In genomic region chr11:101262272-101262967, GRCm38 (mm10) we compare ENCODE assay signal across 9 mouse cellular contexts. TPM values are rescaled to one million over a fixed set of nuclear protein-coding genes. Genes with fewer than 3 reads are reported as not detected.
DNase-seq lines count a peak whose midpoint lies in the region; ATAC-seq and TF ChIP-seq lines count a peak whose summit lies in the region.
"Had no signal": no experiment of that assay in that cellular context is flagged by ENCODE, and none has a peak within 500 bp of the region (broad histone marks: within the 10 kb centered on the region; RNA-seq: fewer than 3 reads in every experiment).

No protein-coding gene starts in this region.

- no peak for TF ChIP-seq EP300 in ES-Bruce4 (IDR thresholded peaks at IDR 0.05; ENCODE audit: insufficient read depth, low read depth, low read length)

- WGBS in heart, embryonic 11.5 days (ENCODE audit: insufficient replicate concordance), result 3% methylated on average over 24 of the region's 24 CpGs
- WGBS in hindbrain, embryonic 15.5 days, result 1% methylated on average over 24 of the region's 24 CpGs
- WGBS in liver, embryonic 15.5 days (ENCODE audit: insufficient replicate concordance), result 7% methylated on average over 24 of the region's 24 CpGs

- DNase-seq in heart, adult 9 months (ENCODE audit: low spot score in 2 of 2), result no peak
- no peak for DNase-seq in left cerebral cortex, postnatal 14 days (ENCODE audit: low spot score in 2 of 2)
- DNase-seq in frontal cortex, adult 2 months (ENCODE audit: extremely low spot score in 1 of 2, low spot score in 1 of 2), result no peak
- DNase-seq in yolk sac, embryonic 10.5 days (ENCODE audit: low spot score), result no peak
- DNase-seq: gastrocnemius, postnatal 14 days had no signal

- H3K4me2 ChIP-seq in heart, embryonic 11.5 days, result peak overlapping the region; percentile 96
- H3K4me2 ChIP-seq in hindbrain, embryonic 15.5 days, result peak overlapping the region; percentile 24
- H3K4me2 ChIP-seq in liver, embryonic 15.5 days, result peak overlapping the region; percentile 97

- peaks cover 55% of the 10 kb centered on the region for H3K4me1 ChIP-seq in heart, embryonic 11.5 days (ENCODE audit: control insufficient read depth, insufficient read depth, low read length)
- H3K4me1 ChIP-seq in ES-Bruce4 (ENCODE audit: control insufficient read depth, insufficient read depth, low read length), result peaks cover 2% of the 10 kb centered on the region
- H3K4me1 ChIP-seq in hindbrain, embryonic 15.5 days (replicated peaks), result peaks cover 38% of the 10 kb centered on the region
- peaks cover 67% of the 10 kb centered on the region for H3K4me1 ChIP-seq in liver, embryonic 15.5 days (replicated peaks)

- peak overlapping the region; percentile 18 for H3K9ac ChIP-seq in heart, embryonic 11.5 days (ENCODE audit: low read depth, low read length)
- H3K9ac ChIP-seq in ES-Bruce4 (ENCODE audit: low read depth, poor library complexity, severe bottlenecking), result no peak overlapping the region
- H3K9ac ChIP-seq in hindbrain, embryonic 15.5 days, result no peak overlapping the region
- H3K9ac ChIP-seq in liver, embryonic 15.5 days, result 0 out of 2 replicates have a peak overlapping the region, but pooled peaks have one; percentile 47

- TF ChIP-seq CTCF in ES-Bruce4 (IDR thresholded peaks at IDR 0.05; ENCODE audit: low read depth, low read length), result no peak

- H3K4me3 ChIP-seq in heart, embryonic 11.5 days (ENCODE audit: low read depth, low read length), result peak overlapping the region; percentile 67
- H3K4me3 ChIP-seq in ES-Bruce4 (ENCODE audit: low read depth, low read length), result 0 out of 2 replicates have a peak overlapping the region, but pooled peaks have one; percentile 9
- peak overlapping the region; percentile 14 for H3K4me3 ChIP-seq in hindbrain, embryonic 15.5 days
- peak overlapping the region; percentile 74 for H3K4me3 ChIP-seq in liver, embryonic 15.5 days (replicated peaks)

- H3K27ac ChIP-seq in heart, embryonic 11.5 days (ENCODE audit: low read depth, low read length), result no peak overlapping the region
- H3K27ac ChIP-seq in ES-Bruce4 (ENCODE audit: insufficient read depth, low read length), result no peak overlapping the region
- no peak overlapping the region for H3K27ac ChIP-seq in hindbrain, embryonic 15.5 days (replicated peaks)
- H3K27ac ChIP-seq in liver, embryonic 15.5 days (replicated peaks), result no peak overlapping the region

- no peaks in the 10 kb centered on the region for H3K9me3 ChIP-seq in heart, embryonic 11.5 days (replicated peaks; ENCODE audit: control insufficient read depth, low read length)
- no peaks in the 10 kb centered on the region for H3K9me3 ChIP-seq in ES-Bruce4 (replicated peaks; ENCODE audit: control insufficient read depth, insufficient read depth, low read length, poor library complexity, severe bottlenecking)
- H3K9me3 ChIP-seq in hindbrain, embryonic 15.5 days, result no peaks in the 10 kb centered on the region
- no peaks in the 10 kb centered on the region for H3K9me3 ChIP-seq in liver, embryonic 15.5 days (replicated peaks)

- H3K27me3 ChIP-seq in heart, embryonic 11.5 days (ENCODE audit: control insufficient read depth, insufficient read depth, low read length), result peaks cover 31% of the 10 kb centered on the region
- H3K27me3 ChIP-seq in ES-Bruce4 (ENCODE audit: control insufficient read depth, insufficient read depth, low read length, poor library complexity, severe bottlenecking), result peaks cover 8% of the 10 kb centered on the region; the same call in 1 of the 2 replicates
- H3K27me3 ChIP-seq in hindbrain, embryonic 15.5 days, result peaks cover 56% of the 10 kb centered on the region
- H3K27me3 ChIP-seq in liver, embryonic 15.5 days, result peaks cover 67% of the 10 kb centered on the region

- ATAC-seq in heart, embryonic 11.5 days (replicated peaks; ENCODE audit: insufficient number of reproducible peaks, low FRiP score, low TSS enrichment), result no peak
- no peak for ATAC-seq in hindbrain, embryonic 15.5 days (ENCODE audit: low FRiP score, low read depth)
- no peak for ATAC-seq in liver, embryonic 15.5 days (ENCODE audit: insufficient read depth)

- intact Hi-C loops in left cerebral cortex, postnatal 14 days (cut with DNase I), result no loop called here

- no peak for TF ChIP-seq POLR2A in ES-Bruce4 (IDR thresholded peaks at IDR 0.05; ENCODE audit: insufficient read depth, low read length)

- peaks cover 3% of the 10 kb centered on the region; the same call in 1 of the 2 replicates for H3K36me3 ChIP-seq in heart, embryonic 11.5 days (ENCODE audit: control insufficient read depth, insufficient read depth, low read length)
- 0 out of 2 replicates have a peak, but pooled peaks cover under 1% of the 10 kb centered on the region for H3K36me3 ChIP-seq in ES-Bruce4 (ENCODE audit: control insufficient read depth, insufficient read depth, low read length, poor library complexity, severe bottlenecking)
- 0 out of 2 replicates have a peak, but pooled peaks cover 2% of the 10 kb centered on the region for H3K36me3 ChIP-seq in hindbrain, embryonic 15.5 days
- peaks cover 12% of the 10 kb centered on the region for H3K36me3 ChIP-seq in liver, embryonic 15.5 days (replicated peaks)

RNA-seq across cellular contexts. Expression of gene Wnk4, which starts 2.1 kb away (rescaled TPM):
- 11.1 and 13.7 TPM in 2 replicates for polyA plus RNA-seq in heart, embryonic 11.5 days (2014; fragmentation: Nextera tagmentation; extraction: Ambion mirVana)
- polyA plus RNA-seq in ES-Bruce4 (2011; ENCODE audit: insufficient read depth, insufficient read length, low read depth, missing spikeins), result 0.85 and 0.96 TPM in 2 replicates
- 8.5 and 9.5 TPM in 2 replicates for polyA plus RNA-seq in hindbrain, embryonic 15.5 days (2015; fragmentation: Nextera tagmentation; extraction: Ambion mirVana)
- 5.1 and 6.7 TPM in 2 replicates for polyA plus RNA-seq in liver, embryonic 15.5 days (2015; fragmentation: Nextera tagmentation; extraction: Ambion mirVana)
- 1 to 10 TPM; 4.7 to 5.7 TPM for total RNA-seq in left cerebral cortex, postnatal 14 days (2021)
- 10.8 and 12.5 TPM in 2 replicates for polyA plus RNA-seq in frontal cortex, adult 2 months (2012; rRNA removed)

RNA-seq across cellular contexts. Expression of gene Vps25, which starts 8.9 kb away (rescaled TPM):
- polyA plus RNA-seq in heart, embryonic 11.5 days (2014; fragmentation: Nextera tagmentation; extraction: Ambion mirVana), result 126 and 128 TPM in 2 replicates
- 135 and 143 TPM in 2 replicates for polyA plus RNA-seq in ES-Bruce4 (2011; ENCODE audit: insufficient read depth, insufficient read length, low read depth, missing spikeins)
- polyA plus RNA-seq in hindbrain, embryonic 15.5 days (2015; fragmentation: Nextera tagmentation; extraction: Ambion mirVana), result 118 and 124 TPM in 2 replicates
- 77.2 and 81.7 TPM in 2 replicates for polyA plus RNA-seq in liver, embryonic 15.5 days (2015; fragmentation: Nextera tagmentation; extraction: Ambion mirVana)
- 10 to 100 TPM; 74.6 to 86.7 TPM for total RNA-seq in left cerebral cortex, postnatal 14 days (2021)
- 63.8 TPM in 2 replicates for polyA plus RNA-seq in frontal cortex, adult 2 months (2012; rRNA removed)

RNA-seq across cellular contexts. Expression of gene Cntd1, which starts 16.4 kb away (rescaled TPM):
- 1.1 TPM in 2 replicates for polyA plus RNA-seq in heart, embryonic 11.5 days (2014; fragmentation: Nextera tagmentation; extraction: Ambion mirVana)
- 14.6 and 14.9 TPM in 2 replicates for polyA plus RNA-seq in ES-Bruce4 (2011; ENCODE audit: insufficient read depth, insufficient read length, low read depth, missing spikeins)
- polyA plus RNA-seq in hindbrain, embryonic 15.5 days (2015; fragmentation: Nextera tagmentation; extraction: Ambion mirVana), result 1.0 and 1.2 TPM in 2 replicates
- polyA plus RNA-seq in liver, embryonic 15.5 days (2015; fragmentation: Nextera tagmentation; extraction: Ambion mirVana), result 0.67 TPM in 2 replicates
- under 1 TPM; 0.27 to 0.59 TPM for total RNA-seq in left cerebral cortex, postnatal 14 days (2021)
- 0.71 and 0.84 TPM in 2 replicates for polyA plus RNA-seq in frontal cortex, adult 2 months (2012; rRNA removed)

RNA-seq across cellular contexts. Expression of gene Coa3, which starts 16.5 kb away (rescaled TPM):
- 183 and 189 TPM in 2 replicates for polyA plus RNA-seq in heart, embryonic 11.5 days (2014; fragmentation: Nextera tagmentation; extraction: Ambion mirVana)
- polyA plus RNA-seq in ES-Bruce4 (2011; ENCODE audit: insufficient read depth, insufficient read length, low read depth, missing spikeins), result 44.8 and 53.0 TPM in 2 replicates
- polyA plus RNA-seq in hindbrain, embryonic 15.5 days (2015; fragmentation: Nextera tagmentation; extraction: Ambion mirVana), result 223 and 225 TPM in 2 replicates
- polyA plus RNA-seq in liver, embryonic 15.5 days (2015; fragmentation: Nextera tagmentation; extraction: Ambion mirVana), result 80.5 and 87.1 TPM in 2 replicates
- total RNA-seq in left cerebral cortex, postnatal 14 days (2021), result 100 to 1,000 TPM in 1 of 2 experiments, 10 to 100 TPM in 1; 97.6 to 101 TPM
- polyA plus RNA-seq in frontal cortex, adult 2 months (2012; rRNA removed), result 147 and 151 TPM in 2 replicates

RNA-seq across cellular contexts. Expression of gene Ramp2, which starts 16.6 kb away (rescaled TPM):
- 230 and 232 TPM in 2 replicates for polyA plus RNA-seq in heart, embryonic 11.5 days (2014; fragmentation: Nextera tagmentation; extraction: Ambion mirVana)
- polyA plus RNA-seq in ES-Bruce4 (2011; ENCODE audit: insufficient read depth, insufficient read length, low read depth, missing spikeins), result 3.4 and 4.9 TPM in 2 replicates
- polyA plus RNA-seq in hindbrain, embryonic 15.5 days (2015; fragmentation: Nextera tagmentation; extraction: Ambion mirVana), result 96.5 and 98.8 TPM in 2 replicates
- polyA plus RNA-seq in liver, embryonic 15.5 days (2015; fragmentation: Nextera tagmentation; extraction: Ambion mirVana), result 20.3 and 25.4 TPM in 2 replicates
- 10 to 100 TPM; 40.4 to 44.7 TPM for total RNA-seq in left cerebral cortex, postnatal 14 days (2021)
- 65.6 and 82.1 TPM in 2 replicates for polyA plus RNA-seq in frontal cortex, adult 2 months (2012; rRNA removed)

Comparison
In these comparisons a context has a peak if more than half of its experiments do, and no peak if none do; other contexts are left out.
1. H3K4me2 ChIP-seq: peak in every context shown above with its lines; median percentile 97 in liver, embryonic 15.5 days; 96 in heart, embryonic 11.5 days; 24 in hindbrain, embryonic 15.5 days.
2. H3K4me3 ChIP-seq: peak in every context shown above with its lines; median percentile 74 in liver, embryonic 15.5 days; 67 in heart, embryonic 11.5 days; 14 in hindbrain, embryonic 15.5 days; 9 in ES-Bruce4.
3. H3K9ac ChIP-seq: peak in heart, embryonic 11.5 days (single experiment) and liver, embryonic 15.5 days (single experiment); none in ES-Bruce4 (single experiment) and hindbrain, embryonic 15.5 days (single experiment).